Mouse (Mus musculus) urinary bladder, adult 18-20 months (tissue): Measurements from ENCODE around the gene Nell1.
"Not testable (repeated sequence)": the region's sequence is repeated elsewhere in the genome, so short reads cannot be mapped to it uniquely, and the experiment has no call there.

Experiments
- DNase-seq, 2 experiments: peaks; one replicate each; pipeline ENCODE4 v3.0.0; 2022; ENCODE audit warnings: low spot score in 2 of 2, mixed read lengths in 2 of 2

Gene Nell1

DNA sequence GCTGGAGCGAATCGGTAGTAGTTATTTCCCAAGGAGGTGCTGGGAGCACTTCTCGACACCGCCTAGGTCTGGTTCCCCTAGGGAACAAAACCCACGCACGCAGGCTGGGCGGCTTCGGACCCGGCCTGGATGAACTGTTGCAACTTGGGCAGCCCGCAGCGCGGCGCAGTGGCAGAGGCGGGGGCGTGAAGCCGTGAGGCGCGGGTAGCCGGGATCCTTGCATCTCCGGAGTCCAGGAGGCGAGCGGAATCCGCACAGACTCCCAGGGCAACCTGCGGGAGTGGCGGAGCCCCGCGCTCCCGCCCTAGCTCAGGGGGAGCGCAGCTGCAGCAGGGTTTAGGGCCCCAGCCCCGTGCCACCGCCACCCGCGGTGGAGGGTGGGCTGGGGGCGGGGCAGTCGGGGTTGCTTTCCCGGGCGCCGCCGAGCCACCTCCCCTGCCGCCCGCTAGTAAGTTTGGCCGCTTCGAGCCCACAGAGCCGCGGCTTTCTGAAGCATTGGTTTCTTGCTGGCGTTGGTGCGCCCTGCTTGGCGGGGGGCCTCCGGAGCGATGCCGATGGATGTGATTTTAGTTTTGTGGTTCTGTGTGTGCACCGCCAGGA lies at the start of gene Nell1:
Gene Nell1 (plus strand): TSS at position 24 of the 600 bp plus-strand sequence.
- DNase-seq = no peak

DNA sequence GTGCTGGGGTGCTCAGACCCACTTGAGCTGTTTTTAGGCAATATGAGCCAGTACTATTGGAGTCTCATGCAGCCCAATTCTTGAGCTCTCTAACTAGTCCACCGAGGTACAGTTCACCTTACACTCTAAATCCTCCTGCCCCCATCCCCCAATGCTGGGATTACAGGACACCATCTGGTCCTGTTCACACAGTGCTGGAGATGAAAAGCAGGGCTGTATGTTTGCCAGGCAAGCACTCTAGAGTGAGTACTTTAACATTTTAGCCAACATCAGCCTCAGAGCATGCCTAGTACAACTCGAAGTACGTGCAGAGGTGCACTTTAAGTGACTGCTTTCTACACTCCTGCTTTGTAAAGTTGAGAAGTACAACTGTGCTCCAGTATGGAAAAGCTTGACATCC lies 46.1 kb upstream of the Nell1 start:
- no peak for DNase-seq

DNA sequence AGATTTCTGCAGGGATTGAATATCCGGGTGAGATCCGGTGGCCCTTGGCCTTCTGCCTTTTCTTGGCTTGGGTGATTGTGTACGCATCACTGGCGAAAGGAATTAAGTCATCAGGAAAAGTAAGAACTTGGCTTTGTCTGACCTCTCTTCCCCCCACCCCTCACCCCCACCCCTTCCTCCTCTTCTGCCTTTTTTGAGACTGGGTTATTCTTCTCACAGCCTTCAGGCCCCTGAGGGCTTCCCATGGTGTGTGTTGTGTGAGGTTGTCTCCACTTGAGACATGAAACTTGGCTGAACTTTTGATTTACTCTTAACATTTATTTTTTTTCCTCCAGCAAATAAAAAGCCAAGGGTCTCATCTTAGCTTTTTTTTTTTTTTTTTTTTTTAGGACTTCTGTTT lies 44.7 kb upstream of the Nell1 start:
- no peak for DNase-seq

DNA sequence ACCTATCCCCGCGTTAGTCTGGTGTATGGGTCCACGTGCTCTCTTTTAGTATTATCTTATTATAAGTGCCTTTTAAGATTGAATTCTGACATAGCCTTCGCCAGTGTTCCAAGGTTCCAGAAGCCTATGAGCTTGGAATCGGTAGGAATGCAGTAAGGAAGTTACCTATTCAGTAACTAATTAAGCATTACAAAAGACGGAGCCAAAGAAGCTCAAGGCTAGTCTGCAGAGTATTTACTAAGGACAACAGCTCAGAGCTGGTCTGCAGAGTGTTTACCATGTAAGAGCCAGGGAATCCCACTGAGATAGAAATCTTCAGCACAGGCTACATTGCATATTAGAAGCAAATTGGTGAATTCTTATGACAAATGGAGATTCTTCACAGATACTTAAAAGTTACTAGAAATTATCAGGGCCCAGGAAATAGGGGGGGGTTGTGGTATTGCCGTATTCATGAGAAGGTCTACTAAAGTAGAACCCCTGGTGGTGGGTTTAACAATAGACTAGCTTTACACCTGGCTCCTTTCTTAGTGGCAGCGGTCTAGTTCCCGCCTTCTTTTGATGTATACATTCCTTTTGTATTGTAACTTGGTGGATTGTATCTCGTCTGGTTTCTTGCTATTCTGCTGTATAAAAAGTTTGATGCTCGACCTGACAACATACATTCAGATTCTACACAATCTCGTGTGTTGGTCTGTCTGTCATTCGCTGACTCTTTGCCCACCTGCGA lies 41.1 kb upstream of the Nell1 start:
- not testable (repeated sequence) for DNase-seq

DNA sequence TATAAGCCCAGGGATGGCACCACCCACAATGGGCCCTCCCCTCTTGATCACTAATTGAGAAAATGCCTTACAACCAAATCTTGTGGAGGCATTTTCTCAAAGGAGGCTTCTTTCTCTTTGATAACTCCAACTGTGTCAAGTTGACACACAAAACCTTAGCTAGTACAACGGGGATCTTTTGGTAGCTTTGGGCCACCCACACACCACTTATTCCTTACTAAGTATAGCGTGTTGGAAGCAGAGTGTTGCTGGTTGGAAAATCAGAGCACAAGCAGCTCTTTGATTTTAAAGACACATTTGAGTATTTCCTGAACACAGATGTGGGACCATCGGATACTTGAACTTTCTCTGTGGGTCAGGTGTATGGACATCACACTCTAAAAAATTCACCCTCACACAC lies 37.8 kb upstream of the Nell1 start:
- no peak for DNase-seq

DNA sequence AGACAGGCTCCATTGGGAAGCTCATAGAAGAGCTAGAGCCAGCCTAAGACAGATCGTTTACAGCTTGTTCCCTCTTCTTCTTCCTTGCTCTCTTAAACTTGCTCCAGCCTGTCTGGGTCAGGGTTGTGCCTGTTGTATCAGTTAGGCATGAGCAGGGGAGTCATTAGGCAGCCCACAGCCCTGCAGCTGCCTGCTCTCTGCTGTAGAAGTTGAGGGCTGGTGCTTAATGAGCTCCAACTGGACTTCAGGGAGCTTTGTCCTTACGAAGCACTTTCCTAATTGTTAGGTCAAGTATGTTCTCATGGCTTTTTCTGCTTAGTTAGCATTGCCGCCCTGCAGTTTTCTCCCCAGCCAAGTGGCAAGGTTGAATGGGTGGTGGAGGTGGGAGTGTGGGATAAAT lies 32.6 kb upstream of the Nell1 start:
- DNase-seq = no peak

DNA sequence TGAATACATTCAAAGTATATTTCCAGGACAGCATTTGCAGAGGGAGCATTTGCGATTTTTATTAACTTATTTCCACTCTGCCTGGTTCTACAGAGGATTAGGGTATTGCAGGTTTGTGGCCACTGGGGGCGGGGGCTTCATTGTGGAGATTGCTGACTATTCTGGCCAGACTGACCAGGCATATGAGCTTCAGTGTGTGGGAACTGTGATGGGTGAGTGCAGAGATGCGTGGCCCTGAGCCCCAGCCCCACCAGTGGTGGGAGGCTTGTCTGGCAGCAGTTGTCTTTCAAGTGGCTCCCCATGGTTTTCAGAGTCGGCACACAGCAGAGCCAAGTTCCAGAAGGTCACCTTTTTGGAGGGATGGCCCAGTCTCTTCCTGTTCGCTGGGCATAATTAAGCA lies 32.2 kb upstream of the Nell1 start:
- DNase-seq = no peak

DNA sequence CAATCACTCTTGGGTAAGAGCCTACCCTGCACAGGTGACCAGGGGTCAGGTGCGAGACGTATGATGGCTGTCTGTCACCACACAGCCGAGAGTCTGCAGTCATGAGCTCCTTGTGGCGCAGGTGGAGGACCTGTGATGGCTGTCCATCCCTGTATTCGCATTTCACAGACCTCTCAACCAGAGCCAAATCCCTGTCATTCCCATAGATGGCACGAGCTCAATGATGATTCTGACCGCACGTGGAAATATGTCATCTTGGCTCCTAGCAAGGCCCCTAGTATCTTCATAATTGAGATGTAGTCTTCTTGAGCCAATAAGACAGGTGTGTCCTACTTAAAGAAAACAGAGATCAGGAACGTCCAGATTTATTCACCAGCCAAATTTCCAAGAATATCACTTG lies 28.0 kb upstream of the Nell1 start:
- DNase-seq = no peak

DNA sequence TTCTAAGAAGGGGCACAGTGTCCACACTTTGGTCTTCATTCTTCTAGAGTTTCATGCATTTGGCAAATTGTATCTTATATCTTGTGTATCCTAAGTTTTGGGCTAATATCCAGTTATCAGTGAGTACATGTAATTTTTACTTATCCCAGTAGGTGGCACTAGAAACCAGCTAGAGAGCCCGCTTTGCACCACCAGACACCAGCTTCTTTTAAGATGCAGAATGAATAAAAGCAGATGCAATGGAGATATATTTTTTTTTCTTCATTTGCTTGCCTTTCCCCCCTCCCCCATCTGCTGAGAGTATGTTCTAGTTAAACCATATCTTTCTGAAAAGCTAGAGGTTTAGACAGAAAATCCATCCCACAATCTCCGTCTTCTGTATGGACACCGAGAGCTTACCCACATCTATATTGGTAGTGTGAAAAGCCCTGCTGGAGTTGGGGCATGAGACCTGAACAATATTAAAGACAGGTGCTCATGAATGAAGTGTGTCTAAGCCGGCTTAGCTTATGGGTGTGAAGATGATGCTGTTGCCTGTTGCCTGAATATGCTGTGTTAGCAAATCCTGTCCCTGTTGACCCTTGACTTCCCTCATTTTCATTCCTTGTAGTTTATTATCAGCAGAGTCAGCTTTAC lies 21.0 kb upstream of the Nell1 start:
- no peak for DNase-seq

DNA sequence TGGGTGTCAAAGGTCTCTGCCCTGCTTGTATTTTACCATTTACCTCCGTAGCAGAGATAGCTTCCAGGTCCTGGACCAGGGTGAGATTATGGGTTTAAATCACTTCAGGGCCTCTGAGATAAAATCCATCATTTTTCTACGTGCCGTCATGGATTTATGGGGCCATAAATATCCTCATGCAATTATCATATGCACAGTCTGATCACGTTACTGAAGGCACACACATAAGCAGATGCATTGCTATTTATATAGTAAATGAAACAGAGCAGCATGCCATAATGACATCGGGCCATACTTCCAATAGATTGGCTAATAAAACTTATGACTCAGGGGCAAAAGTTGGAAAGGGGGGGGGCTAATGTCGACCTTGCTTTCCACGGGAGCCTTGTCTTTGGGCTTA lies 19.8 kb upstream of the Nell1 start:
- DNase-seq = no peak

DNA sequence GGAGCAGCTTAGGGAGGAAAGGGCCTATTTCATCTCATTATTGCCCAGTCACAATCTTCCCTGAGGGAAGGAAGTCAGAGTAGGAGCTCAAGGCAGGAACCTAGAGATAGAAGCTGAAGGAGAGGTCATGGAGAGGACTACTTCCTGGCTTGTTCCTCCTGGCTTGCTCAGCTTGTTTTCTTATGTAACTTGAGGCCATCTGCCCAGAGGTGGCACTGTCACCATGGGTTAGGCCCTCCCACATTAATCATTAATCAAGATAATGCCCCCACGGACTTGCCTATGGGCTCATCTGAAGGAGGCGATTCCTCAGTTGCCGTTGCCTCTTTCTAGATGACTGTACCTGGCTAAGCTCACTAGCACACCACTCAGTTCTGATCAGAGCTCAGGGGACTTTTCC lies 17.5 kb upstream of the Nell1 start:
- DNase-seq = no peak

DNA sequence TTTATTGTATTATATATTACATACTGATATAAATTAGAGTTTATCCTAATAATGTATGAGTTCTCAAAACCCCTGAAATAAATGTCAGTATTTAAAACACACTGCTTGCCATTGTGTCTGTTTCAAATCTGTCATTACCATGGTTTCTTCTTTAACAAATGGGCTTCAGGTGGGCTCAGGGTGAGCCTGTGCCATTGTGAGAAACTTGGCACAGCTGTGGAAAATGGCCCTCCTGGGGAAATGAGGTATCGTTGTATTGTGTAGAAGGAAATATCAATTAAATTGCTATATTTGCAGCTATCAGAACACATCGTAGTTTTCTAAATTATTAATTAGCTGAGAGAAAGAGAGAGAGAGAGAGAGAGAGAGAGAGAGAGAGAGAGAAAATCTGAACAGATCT lies 10.9 kb upstream of the Nell1 start:
- DNase-seq = no peak

DNA sequence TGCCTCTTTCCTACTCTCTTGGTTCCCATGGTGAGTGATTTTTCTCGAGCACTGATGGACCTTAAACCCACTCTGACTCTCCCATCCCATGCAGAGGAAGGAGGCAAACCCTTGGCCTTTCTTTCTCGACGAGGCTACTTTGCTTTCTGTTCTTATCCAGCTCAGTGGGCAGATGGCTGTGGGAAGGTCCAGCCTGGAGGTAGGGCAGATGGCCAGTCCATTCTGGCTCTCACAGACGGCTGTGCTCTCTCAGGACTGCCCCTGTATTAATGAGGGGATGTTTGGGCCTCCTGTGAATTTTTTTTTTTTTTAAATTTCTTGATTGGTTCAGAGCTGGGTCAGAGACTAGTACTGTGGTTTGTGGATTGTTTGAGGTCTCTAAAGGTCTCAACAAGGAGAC lies 5.1 kb upstream of the Nell1 start:
- no peak for DNase-seq

DNA sequence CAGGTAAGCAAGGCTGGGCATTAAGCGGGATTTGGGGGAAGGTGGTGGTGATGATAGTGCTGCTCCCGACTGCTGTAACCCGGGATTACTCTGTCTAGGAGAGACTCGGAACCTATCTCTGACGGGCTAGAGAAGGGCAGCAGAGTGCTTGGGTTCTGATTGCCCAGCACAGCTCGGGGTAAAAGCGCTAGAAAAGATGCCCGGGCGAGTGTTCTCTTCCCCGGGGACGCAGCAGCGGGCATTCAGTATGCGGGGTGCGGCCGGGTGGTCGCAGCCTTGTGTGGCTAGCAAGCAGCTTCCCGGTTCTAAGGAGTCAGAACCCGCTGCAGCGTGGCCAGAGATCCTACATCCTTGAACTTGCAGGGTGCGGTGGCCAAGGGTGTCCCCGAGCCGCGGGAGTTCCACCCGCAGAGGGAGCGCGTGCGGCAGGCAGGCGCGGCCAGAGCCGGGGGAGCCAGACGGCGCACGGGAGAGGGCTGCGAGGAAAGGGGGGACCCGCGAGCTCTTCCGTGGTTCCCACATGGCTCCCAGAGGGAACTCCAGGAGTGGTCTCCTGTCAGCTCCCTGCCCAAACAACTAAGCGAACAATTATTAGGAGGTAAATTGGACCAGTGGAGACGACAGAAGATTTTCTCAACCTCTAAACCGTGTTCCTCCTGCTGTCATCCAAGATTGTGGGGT lies 917 bp downstream of the Nell1 start:
- DNase-seq = no peak

DNA sequence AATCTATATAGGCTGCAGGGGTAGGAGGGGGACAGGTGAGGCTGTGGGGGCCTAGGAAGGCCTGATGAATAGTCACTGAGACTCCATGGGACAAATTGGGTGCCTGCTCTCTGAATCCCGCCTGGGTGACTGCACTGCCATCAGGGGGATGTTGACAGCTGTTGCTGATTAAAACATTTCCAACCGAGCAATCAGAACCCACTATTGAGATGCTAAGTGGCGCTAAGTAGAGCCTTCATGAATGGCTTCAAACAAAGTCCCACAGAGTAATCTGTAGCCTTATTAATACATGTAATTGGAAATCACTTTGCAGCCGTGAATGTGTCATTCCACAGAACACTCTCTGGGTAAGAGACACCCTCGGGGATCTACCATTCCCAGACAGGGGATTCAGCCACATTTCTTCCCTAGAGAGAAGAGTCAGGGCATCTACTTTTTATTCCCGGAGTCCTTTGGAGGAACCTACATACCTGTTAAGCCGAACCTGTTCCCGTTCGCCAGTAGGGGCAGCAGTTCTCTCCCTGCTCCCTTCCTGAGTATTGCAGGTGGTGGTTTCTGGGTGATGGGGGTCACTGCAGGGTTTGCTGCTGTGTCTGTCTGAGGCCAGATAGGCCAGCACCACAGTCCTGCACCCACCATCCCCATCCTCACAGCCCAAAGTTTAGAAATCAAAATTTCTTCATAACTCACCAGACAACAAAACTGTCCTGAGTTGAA lies 7.0 kb downstream of the Nell1 start:
- DNase-seq = no peak

DNA sequence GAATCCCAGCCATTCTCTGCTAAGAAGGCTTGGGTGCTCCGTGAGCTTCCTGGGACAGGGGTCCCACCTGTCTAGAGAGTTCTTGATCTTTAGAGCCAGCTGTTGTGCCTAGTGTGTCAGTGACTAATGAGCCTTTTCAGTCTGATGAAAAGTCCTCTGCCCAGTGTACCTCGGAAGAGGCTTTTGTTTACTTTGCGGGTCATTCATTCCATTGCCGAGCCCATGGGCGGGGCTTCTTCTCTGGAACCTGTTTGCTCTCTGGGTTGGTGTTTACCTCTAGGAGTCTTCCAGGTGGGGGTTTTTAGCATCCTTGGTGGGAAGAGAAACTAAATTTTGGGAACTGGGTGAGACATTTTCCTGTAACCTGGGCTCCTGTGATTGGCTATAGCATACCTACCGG lies 10.0 kb downstream of the Nell1 start:
- no peak for DNase-seq

DNA sequence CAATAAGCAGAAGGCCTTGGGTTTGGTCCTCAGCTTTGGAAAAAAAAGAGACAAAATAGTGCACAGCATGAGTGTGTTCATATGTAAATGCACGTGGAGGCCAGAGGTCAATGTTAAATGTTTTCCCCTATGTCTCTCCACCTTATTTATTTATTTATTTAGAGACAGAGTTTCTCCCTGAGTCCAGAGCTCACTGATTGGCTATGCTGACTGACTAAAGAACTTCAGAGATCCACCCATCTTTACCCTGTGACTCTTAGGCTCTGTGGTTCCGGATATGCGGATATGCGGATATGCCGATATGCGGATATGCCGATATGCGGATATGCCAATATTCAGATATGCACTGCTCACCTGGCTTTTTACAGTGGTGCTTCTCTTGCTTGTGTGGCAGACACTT lies 11.3 kb downstream of the Nell1 start:
- no peak for DNase-seq

DNA sequence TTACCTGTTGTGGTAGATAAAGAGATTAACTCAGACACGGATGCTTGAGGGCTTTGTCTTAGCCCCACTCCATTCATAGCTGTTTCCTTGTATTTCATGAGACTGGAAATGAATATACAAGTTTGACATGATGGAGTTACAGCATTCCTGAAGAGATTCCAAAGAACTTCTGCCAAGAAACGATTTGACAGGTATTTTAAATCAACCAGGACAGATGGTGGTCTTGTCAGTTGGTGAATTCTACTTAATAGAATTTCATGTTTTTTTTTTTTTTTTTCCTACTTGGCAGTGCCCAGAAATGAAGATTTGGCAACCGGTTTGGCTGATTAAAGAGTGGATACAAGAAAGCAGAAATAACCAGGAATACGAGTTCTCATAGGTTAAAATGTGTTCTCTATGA lies 24.7 kb downstream of the Nell1 start:
- DNase-seq = no peak

DNA sequence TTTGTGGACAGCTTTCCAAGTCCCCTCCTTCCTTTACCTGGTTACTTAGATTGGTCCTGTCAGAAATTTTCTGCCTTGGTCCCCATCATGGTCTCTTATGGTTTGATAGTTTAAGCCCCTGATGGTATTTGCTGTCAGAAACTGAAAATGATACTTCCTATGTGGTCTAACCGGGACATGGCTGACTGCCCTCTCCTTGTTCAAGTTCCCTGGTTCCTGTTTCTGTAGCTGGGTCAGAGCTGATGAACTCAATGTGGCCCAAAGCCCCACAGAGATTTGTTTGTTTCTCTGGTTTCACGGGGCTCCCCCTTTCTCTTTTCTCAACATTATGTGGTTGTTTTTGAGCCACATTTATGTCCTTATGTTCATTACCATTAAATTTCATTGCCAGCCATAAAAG lies 30.6 kb downstream of the Nell1 start:
- DNase-seq = no peak

DNA sequence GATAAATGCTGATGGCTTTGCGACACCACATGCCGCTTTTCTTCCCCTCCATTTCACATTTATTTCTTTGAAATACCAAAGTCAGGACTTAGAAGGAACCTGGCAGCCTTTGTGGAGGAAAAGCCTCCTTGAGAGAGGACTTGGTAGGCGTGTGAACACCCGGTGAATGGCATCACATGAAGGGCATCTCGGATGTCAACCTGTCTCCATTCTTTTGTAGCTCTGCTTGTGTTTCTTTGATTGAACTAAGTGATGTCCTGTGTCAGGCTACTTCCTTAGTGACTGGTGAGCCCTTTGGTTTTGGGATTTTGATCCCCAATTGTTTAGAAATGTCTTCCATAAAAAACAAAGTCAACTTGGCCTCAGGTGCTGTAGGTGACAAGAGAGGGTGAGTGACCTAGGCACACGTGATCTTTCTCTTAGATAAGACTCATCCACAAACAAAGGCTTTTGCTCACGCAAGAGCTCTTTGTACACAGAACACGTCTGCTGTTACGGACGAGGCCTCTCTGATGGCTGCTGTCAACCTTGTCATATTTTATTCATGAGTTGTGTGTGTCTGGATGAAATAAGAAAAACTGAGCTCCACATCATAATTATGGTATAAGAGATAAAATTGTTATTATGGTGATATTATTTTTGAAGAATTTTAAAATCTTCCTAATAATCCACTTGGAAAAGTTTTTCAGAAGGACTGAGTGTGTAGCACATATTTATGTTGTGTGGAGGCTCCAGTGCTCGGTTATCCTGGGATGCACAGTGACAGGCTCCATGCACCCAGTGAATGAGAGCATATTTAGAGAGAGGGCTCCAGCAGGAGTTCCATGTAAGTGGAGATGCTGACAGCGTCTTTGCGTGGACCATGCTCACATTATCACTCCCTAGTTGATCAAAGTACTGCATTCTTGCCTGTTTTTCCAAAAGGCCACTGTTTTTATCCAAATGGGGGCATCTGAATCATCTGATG lies 60.8 kb downstream of the Nell1 start:
- DNase-seq = no peak

DNA sequence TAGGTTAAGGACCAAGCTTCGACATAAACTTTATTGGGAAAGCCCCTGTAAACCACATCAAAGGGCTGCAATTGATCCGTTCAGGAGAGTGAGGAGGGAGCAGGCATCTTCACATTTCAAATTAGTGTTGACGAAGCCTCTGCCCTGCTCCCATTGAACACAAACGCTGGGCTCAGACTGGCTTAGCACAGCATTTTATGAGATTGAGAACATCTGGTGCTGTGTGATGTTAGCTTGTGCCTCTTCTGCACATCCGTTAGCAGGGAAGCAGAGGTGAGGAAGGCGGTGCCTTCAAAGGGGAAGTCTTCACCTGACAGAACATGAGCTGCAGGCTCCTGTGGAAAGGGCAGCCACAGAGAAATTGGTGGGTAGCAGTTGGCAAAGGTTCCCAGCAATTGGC lies 66.4 kb downstream of the Nell1 start:
- DNase-seq = no peak
